Mouse (Mus musculus) embryonic facial prominence, embryonic 12.5 days (tissue): ENCODE measurements at regions not wholly inside any gene's neighbourhood (a gene's known extent, or its start where the extent isn't known, plus 50 kb on each side); places are given as distances from the start of the nearest gene placed in this dataset.

Source experiments
- ATAC-seq: fragments of 200-750 bp; cut with Nextera tagmentation; 2 replicates; pipeline ENCODE4 v1.8.0; 2017; ENCODE audit not compliant: insufficient number of reproducible peaks, insufficient read depth, low FRiP score, low TSS enrichment
- H3K27ac ChIP-seq: fragments of 300-500 bp; sonication (generic); 2 replicates; pipeline ENCODE4 v1.5.1; 2016; ENCODE audit warnings: mild to moderate bottlenecking
- H3K27me3 ChIP-seq: fragments of 300-500 bp; sonication (generic); 2 replicates; pipeline ENCODE4 v1.6.1; 2016; ENCODE audit warnings: mild to moderate bottlenecking, moderate library complexity
- H3K36me3 ChIP-seq: fragments of 300-500 bp; sonication (generic); 2 replicates; pipeline ENCODE4 v1.6.1; 2016; ENCODE audit warnings: mild to moderate bottlenecking
- H3K4me1 ChIP-seq: fragments of 300-500 bp; sonication (generic); 2 replicates; pipeline ENCODE4 v1.6.1; 2016
- H3K4me2 ChIP-seq: fragments of 300-500 bp; sonication (generic); replicated peaks from 2 replicates; pipeline ENCODE4 v1.6.1; 2016; ENCODE audit warnings: mild to moderate bottlenecking, moderate library complexity
- H3K4me3 ChIP-seq: fragments of 300-500 bp; sonication (generic); 2 replicates; pipeline ENCODE4 v1.5.1; 2016; ENCODE audit warnings: mild to moderate bottlenecking
- H3K9ac ChIP-seq: fragments of 300-500 bp; sonication (generic); 2 replicates; pipeline ENCODE4 v1.6.1; 2016; ENCODE audit warnings: mild to moderate bottlenecking, moderate library complexity
- H3K9me3 ChIP-seq: fragments of 300-500 bp; sonication (generic); 2 replicates; pipeline ENCODE4 v1.6.1; 2016; ENCODE audit warnings: mild to moderate bottlenecking, moderate library complexity
- WGBS: fragments of 180-500 bp; shearing (Covaris S2); methylation state at CpG from one replicate; pipeline ENCODE4 v1.1.7; 2016; 5-methylcytosine and 5-hydroxymethylcytosine counted together

GRCm38 (mm10) chr3:126491251-126491913, 104.7 kb upstream of the Camk2d start:
- Histone ChIP-seq H3K4me2 (no peak overlapping the region), H3K9me3 (no peaks in the 10 kb centered on the region), H3K4me3 (no peak overlapping the region), H3K27me3 (no peaks in the 10 kb centered on the region), H3K9ac (no peak overlapping the region), H3K36me3 (no peaks in the 10 kb centered on the region), H3K4me1 (no peaks in the 10 kb centered on the region), H3K27ac (no peak overlapping the region)
- 65% methylated on average over 2 of the region's 2 CpGs for WGBS
- ATAC-seq = peak; percentile 60; the same call in 1 of the 2 replicates

DNA sequence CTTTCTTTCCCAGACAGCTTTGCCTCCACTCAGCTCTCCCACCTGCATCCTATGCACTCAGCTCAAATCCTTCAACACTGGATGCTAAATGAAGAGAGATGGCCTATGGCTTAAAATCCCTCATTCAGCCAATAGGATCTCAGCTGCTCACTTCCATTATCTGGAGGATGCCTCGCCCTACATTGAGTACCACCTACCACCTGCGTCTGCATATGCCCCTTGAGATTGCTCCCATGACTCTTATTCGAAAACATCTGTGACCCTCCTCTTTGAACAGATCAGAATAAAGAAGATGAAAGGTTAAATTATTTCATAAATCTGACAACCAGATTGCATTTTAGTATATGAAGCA, 104.2 kb upstream of the Camk2d start:
- no peak overlapping the region for H3K9ac ChIP-seq
- no peaks in the 10 kb centered on the region for H3K4me1 ChIP-seq
- H3K9me3 ChIP-seq = no peaks in the 10 kb centered on the region
- no peak overlapping the region for H3K4me2 ChIP-seq
- WGBS = 69% methylated on average over 3 of the region's 3 CpGs
- H3K27me3 ChIP-seq = no peaks in the 10 kb centered on the region
- no peaks in the 10 kb centered on the region for H3K36me3 ChIP-seq
- H3K27ac ChIP-seq = no peak overlapping the region
- no peak for ATAC-seq
- no peak overlapping the region for H3K4me3 ChIP-seq

DNA sequence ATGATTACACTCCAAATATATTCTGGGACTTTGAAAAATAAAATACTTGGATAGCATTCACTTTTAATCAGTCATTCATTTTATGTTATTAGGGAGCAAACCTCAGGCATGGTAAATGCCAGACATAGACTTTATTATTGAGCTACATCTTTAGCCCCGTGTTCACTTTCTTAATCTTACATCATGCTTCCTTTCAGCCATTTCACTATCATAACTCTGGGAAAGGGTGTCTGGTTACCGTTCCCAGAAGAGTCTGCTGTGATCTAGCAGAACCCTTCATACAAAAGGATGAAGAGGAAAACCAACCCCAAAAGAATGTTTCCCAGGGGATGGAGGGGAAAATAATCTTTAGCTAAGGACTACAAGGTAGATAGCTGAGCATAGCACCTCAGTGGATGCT, 97.3 kb upstream of the Camk2d start:
- H3K36me3 ChIP-seq = no peaks in the 10 kb centered on the region

GRCm38 (mm10) chr3:126500247-126500646, 95.9 kb upstream of the Camk2d start:
- Histone ChIP-seq H3K4me2 (no peak overlapping the region), H3K27me3 (no peaks in the 10 kb centered on the region), H3K4me1 (no peaks in the 10 kb centered on the region), H3K9ac (no peak overlapping the region), H3K36me3 (no peaks in the 10 kb centered on the region), H3K27ac (no peak overlapping the region), H3K9me3 (no peaks in the 10 kb centered on the region), H3K4me3 (no peak overlapping the region)
- WGBS = 57% methylated on average over 2 of the region's 2 CpGs
- ATAC-seq = no peak

More for the DNA sequence above, 97.3 kb upstream of the Camk2d start:
- H3K27me3 ChIP-seq = no peaks in the 10 kb centered on the region
- H3K4me2 ChIP-seq = no peak overlapping the region
- 25% methylated on average over 2 of the region's 2 CpGs for WGBS
- H3K4me3 ChIP-seq = no peak overlapping the region
- H3K4me1 ChIP-seq = no peaks in the 10 kb centered on the region
- no peak for ATAC-seq
- no peak overlapping the region for H3K27ac ChIP-seq
- no peaks in the 10 kb centered on the region for H3K9me3 ChIP-seq
- H3K9ac ChIP-seq = no peak overlapping the region

DNA sequence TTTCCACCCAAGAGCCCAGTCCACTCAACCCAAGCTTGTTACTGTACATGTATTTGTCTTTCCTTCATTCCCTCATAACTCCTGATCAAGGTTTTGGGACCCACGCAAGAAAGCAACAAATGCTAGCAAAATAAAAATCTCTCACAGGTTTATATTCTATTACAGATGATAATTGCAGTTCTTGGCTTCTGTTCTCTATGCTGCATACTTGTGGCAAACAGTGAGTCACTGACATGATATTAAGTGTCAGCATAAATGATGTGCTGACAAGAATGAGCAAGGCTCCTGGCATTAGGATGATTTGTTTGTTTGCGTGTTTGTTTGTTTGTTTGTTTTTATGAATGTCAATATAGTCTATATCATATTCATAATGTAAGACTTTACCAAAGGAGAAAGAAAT, 94.3 kb upstream of the Camk2d start:
- Histone ChIP-seq H3K9me3 (no peaks in the 10 kb centered on the region), H3K27me3 (no peaks in the 10 kb centered on the region), H3K36me3 (no peaks in the 10 kb centered on the region), H3K27ac (no peak overlapping the region), H3K9ac (no peak overlapping the region), H3K4me2 (no peak overlapping the region), H3K4me1 (no peaks in the 10 kb centered on the region), H3K4me3 (no peak overlapping the region)
- ATAC-seq = no peak
- 91% methylated on average over 2 of the region's 2 CpGs for WGBS

- Histone ChIP-seq H3K27ac (no peak overlapping the region), H3K4me1 (no peaks in the 10 kb centered on the region), H3K36me3 (no peaks in the 10 kb centered on the region), H3K9ac (no peak overlapping the region), H3K4me2 (no peak overlapping the region), H3K27me3 (no peaks in the 10 kb centered on the region), H3K9me3 (0 out of 2 replicates have a peak, but pooled peaks cover 14% of the 10 kb centered on the region), H3K4me3 (no peak overlapping the region)
- no peak for ATAC-seq
- 22% methylated on average over 1 of the region's 1 CpGs for WGBS
Observed at GRCm38 (mm10) chr3:126505685-126506084, 90.4 kb upstream of the Camk2d start.

DNA sequence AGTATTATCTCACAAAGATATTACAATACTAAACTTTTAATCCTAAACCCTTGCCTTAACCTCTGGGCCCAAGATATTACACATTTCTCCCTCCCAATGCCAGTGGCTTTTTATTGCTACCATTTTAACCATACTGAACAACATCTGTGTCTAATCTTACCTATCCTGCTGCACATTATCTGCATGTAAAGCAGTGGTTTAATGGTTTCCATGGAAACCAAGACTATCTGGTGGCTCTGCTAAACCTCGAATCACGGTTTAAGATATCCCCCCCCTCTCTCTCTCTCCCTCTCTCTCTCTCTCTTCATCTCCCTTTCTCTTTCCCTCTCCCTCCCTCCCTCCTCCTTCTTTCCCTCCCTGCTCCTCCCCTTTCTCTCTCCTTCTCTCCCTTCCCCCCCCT, 81.3 kb upstream of the Camk2d start:
- Histone ChIP-seq H3K4me1 (0 out of 2 replicates have a peak, but pooled peaks cover 12% of the 10 kb centered on the region), H3K27ac (no peak overlapping the region), H3K27me3 (no peaks in the 10 kb centered on the region), H3K4me2 (no peak overlapping the region), H3K36me3 (no peaks in the 10 kb centered on the region), H3K4me3 (no peak overlapping the region), H3K9ac (no peak overlapping the region), H3K9me3 (0 out of 2 replicates have a peak, but pooled peaks cover 5% of the 10 kb centered on the region)
- 0 out of 2 replicates have a peak, but pooled peaks have one; percentile 67 for ATAC-seq
- 2% methylated on average over 2 of the region's 2 CpGs for WGBS

DNA sequence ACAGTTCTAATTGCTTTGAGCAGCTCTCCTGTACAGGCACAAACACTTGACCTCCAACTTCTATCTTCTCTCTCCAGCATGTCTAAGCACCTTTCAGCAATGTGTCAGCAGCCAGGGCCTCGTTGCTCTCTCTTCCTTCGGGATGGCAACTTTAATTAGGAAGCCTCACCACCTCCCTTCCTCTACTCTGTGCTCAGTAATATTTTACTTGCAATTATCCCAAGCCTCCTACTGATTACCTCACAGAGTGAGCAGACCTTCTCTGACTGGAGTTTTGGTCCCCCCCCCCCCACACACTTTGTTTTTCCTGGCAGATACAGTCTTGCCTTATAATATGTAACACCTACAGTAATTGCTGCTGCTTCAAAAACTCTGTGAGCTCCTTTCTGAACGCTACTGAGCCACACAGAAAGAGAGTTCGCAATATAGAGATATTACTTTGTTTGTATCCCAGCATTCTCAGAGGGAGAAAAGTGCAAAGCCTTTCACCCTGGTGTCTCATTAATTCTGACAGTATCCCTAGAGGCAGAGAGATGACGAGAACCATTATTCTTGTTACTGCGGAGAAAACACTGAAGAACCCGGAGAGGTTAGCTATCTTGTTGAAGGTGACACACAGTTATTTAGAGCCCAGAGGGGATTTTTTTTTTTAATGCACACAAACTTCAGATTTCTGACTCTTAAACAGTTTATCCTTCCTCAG, 61.8 kb upstream of the Camk2d start:
- no peaks in the 10 kb centered on the region for H3K36me3 ChIP-seq
- ATAC-seq = no peak
- WGBS = 52% methylated on average over 7 of the region's 7 CpGs
- no peak overlapping the region for H3K4me2 ChIP-seq
- no peaks in the 10 kb centered on the region for H3K4me1 ChIP-seq
- H3K27me3 ChIP-seq = no peaks in the 10 kb centered on the region
- no peak overlapping the region for H3K4me3 ChIP-seq
- H3K27ac ChIP-seq = no peak overlapping the region
- H3K9ac ChIP-seq = no peak overlapping the region
- no peaks in the 10 kb centered on the region for H3K9me3 ChIP-seq

DNA sequence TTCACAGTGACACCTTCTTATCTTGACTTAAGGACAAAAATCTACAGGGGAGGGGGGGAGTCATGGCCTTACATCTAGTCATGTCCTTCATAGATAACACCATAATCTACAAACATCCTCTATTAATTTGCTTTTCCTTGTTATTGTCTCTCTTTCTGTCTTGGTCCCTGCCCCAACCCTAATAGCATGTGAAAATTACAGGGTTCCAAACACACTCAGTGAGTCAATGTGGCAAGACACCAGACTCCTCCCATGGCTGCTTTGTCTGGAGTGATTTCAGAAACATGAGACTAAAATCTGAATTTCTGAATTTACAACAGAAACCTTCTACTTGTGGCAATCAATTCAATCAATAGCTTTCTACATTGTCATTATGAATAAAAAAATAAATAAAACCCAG, 60.8 kb upstream of the Camk2d start:
- ATAC-seq = no peak
- no peak overlapping the region for H3K4me3 ChIP-seq
- H3K4me2 ChIP-seq = no peak overlapping the region
- H3K27ac ChIP-seq = no peak overlapping the region
- no peaks in the 10 kb centered on the region for H3K36me3 ChIP-seq
- H3K9me3 ChIP-seq = no peaks in the 10 kb centered on the region
- H3K4me1 ChIP-seq = no peaks in the 10 kb centered on the region
- no peak overlapping the region for H3K9ac ChIP-seq
- no peaks in the 10 kb centered on the region for H3K27me3 ChIP-seq

GRCm38 (mm10) chr3:126538516-126538915, 57.6 kb upstream of the Camk2d start:
- H3K4me1 ChIP-seq = no peaks in the 10 kb centered on the region
- H3K27me3 ChIP-seq = no peaks in the 10 kb centered on the region
- H3K9ac ChIP-seq = no peak overlapping the region
- H3K36me3 ChIP-seq = no peaks in the 10 kb centered on the region
- 81% methylated on average over 7 of the region's 7 CpGs for WGBS
- H3K4me2 ChIP-seq = no peak overlapping the region
- H3K9me3 ChIP-seq = no peaks in the 10 kb centered on the region
- no peak for ATAC-seq
- H3K4me3 ChIP-seq = no peak overlapping the region
- H3K27ac ChIP-seq = no peak overlapping the region

- Histone ChIP-seq H3K4me1 (no peaks in the 10 kb centered on the region), H3K27me3 (no peaks in the 10 kb centered on the region), H3K9me3 (no peaks in the 10 kb centered on the region), H3K4me3 (no peak overlapping the region), H3K4me2 (no peak overlapping the region), H3K27ac (no peak overlapping the region), H3K9ac (no peak overlapping the region), H3K36me3 (no peaks in the 10 kb centered on the region)
- no peak for ATAC-seq
- WGBS = 73% methylated on average over 4 of the region's 4 CpGs
Observed at GRCm38 (mm10) chr3:126541105-126541504, 55.0 kb upstream of the Camk2d start.
